Mouse (Mus musculus) stomach, postnatal 0 days (tissue): ENCODE measurements around the gene Kif26a.

ENCODE experiments used
- CTCF ChIP-seq: IDR thresholded peaks from 2 replicates; pipeline ENCODE4 v1.5.1; 2016; ENCODE audit warnings: antibody characterized with exemption, low read depth, mild to moderate bottlenecking, moderate library complexity
- EP300 ChIP-seq: optimal IDR thresholded peaks from 2 replicates; pipeline ENCODE3; 2016; ENCODE audit warnings: antibody characterized with exemption

DNA sequence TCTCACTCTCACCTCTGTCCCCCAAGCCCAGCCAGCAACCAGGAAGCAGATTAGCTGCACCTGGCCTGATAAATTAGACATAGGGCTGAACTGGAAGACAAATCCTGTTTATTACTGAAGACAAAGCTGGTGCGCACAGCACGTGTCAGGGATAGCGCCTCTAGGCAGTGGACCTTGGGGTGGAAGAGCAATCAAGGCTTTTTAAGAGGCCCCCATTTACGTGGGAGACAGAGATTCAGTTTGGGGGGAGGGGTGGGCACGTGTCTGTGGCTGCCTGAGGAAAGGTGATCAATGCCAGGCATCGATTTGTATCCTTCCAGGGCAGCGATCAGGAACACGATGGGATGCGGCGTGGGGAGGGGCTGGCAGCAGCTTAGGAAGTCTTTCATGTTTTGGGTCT is 83.1 kb downstream of the Kif26a start:
- TF ChIP-seq EP300 (no peak), CTCF (no peak)
